Mouse (Mus musculus) kidney, adult 8-10 months (tissue): ENCODE data around the gene Pirt.

Source experiments
- DNase-seq, 2 experiments: peaks; one replicate each; pipeline ENCODE4 v3.0.0; 2022

Gene Pirt

GRCm38 (mm10) chr11:66946922-66947321, 35.1 kb downstream of the Pirt start:
- DNase-seq, result no peak

GRCm38 (mm10) chr11:66956303-66956702, 44.5 kb downstream of the Pirt start, which contains the start of gene Tmem238l:
TSS of gene Tmem238l (plus strand) at chr11:66956638.
- peak in 1 of 2 experiments; percentile 15 for DNase-seq

- no peak for DNase-seq
Measured at GRCm38 (mm10) chr11:66960797-66961196, 49.0 kb downstream of the Pirt start.

GRCm38 (mm10) chr11:66961447-66962176, 49.8 kb downstream of the Pirt start:
- no peak for DNase-seq

GRCm38 (mm10) chr11:66963462-66963861, 51.7 kb downstream of the Pirt start:
- DNase-seq, result no peak

GRCm38 (mm10) chr11:66966500-66967116, 54.8 kb downstream of the Pirt start:
- DNase-seq, result no peak

- DNase-seq, result no peak
Measured at GRCm38 (mm10) chr11:66968575-66968974, 56.8 kb downstream of the Pirt start.

GRCm38 (mm10) chr11:66973507-66973906, 61.7 kb downstream of the Pirt start:
- DNase-seq, result no peak

- no peak for DNase-seq
Measured at GRCm38 (mm10) chr11:66975606-66976330, 64.0 kb downstream of the Pirt start.
